Mouse (Mus musculus) myocyte (in vitro differentiated cells): Measurements from ENCODE around the gene Fggy. TPM values are rescaled to one million over a fixed set of nuclear protein-coding genes. Genes with fewer than 3 reads are reported as not detected.

Source experiments
- H3K27me3 ChIP-seq: one replicate; pipeline ENCODE4 v1.6.1; 2011; ENCODE audit not compliant: control insufficient read depth, insufficient read depth, insufficient read length
- H3K36me3 ChIP-seq: one replicate; pipeline ENCODE4 v1.6.1; 2011; ENCODE audit not compliant: control insufficient read depth, insufficient read depth
- H3K4me2 ChIP-seq: one replicate; pipeline ENCODE4 v1.6.1; 2011; ENCODE audit warnings: low read depth, control low read depth
- H3K4me3 ChIP-seq: one replicate; pipeline ENCODE4 v1.5.1; 2011; ENCODE audit warnings: mild to moderate bottlenecking, control low read depth, moderate library complexity
- H3K79me2 ChIP-seq: one replicate; pipeline ENCODE4 v1.6.1; 2011; ENCODE audit not compliant: control insufficient read depth, insufficient read depth
- H3ac ChIP-seq: one replicate; pipeline ENCODE4 v1.6.1; 2011; ENCODE audit not compliant: control insufficient read depth, insufficient read length
- CEBPB ChIP-seq: IDR thresholded peaks from 2 replicates; pipeline ENCODE4 v1.6.1; 2011; ENCODE audit warnings: mild to moderate bottlenecking, moderate library complexity; ENCODE audit not compliant: poor library complexity, insufficient read depth, severe bottlenecking
- E2F4 ChIP-seq: IDR thresholded peaks from one replicate; pipeline ENCODE4 v1.6.1; 2011; ENCODE audit warnings: mild to moderate bottlenecking, control low read depth, moderate library complexity; ENCODE audit not compliant: insufficient read depth
- MAX ChIP-seq: IDR thresholded peaks from one replicate; pipeline ENCODE4 v1.6.1; 2011; ENCODE audit warnings: low read depth, mild to moderate bottlenecking, control low read depth
- MYOD1 ChIP-seq, 3 experiments: IDR thresholded peaks; one replicate each; pipeline ENCODE4 v1.6.1; 2011; ENCODE audit warnings: control low read depth in 2 of 3, low read depth in 2 of 3, mild to moderate bottlenecking in 2 of 3, moderate library complexity in 1 of 3; ENCODE audit not compliant: insufficient read length in 2 of 3, control insufficient read depth in 1 of 3
- MYOG ChIP-seq, 3 experiments: IDR thresholded peaks; one replicate each; pipeline ENCODE4 v1.6.1; 2011; ENCODE audit warnings: control low read depth in 2 of 3, low read depth in 2 of 3, mild to moderate bottlenecking in 2 of 3; ENCODE audit not compliant: insufficient read length in 2 of 3, control insufficient read depth in 1 of 3, insufficient read depth in 1 of 3
- POLR2A ChIP-seq: IDR thresholded peaks from one replicate; pipeline ENCODE4 v1.6.1; 2011; ENCODE audit warnings: low read depth, mild to moderate bottlenecking, control low read depth, moderate library complexity; ENCODE audit not compliant: insufficient read length
- POLR2AphosphoS2 ChIP-seq: IDR thresholded peaks from one replicate; pipeline ENCODE4 v1.6.1; 2011; ENCODE audit warnings: low read depth, control low read depth; ENCODE audit not compliant: insufficient read length
- REST ChIP-seq: IDR thresholded peaks from one replicate; pipeline ENCODE4 v1.6.1; 2011; ENCODE audit warnings: mild to moderate bottlenecking, control low read depth, moderate library complexity; ENCODE audit not compliant: insufficient read depth, insufficient read length
- SRF ChIP-seq: IDR thresholded peaks from one replicate; pipeline ENCODE4 v1.6.1; 2011; ENCODE audit warnings: low read depth; ENCODE audit not compliant: control insufficient read depth, insufficient read length
- TCF12 ChIP-seq: IDR thresholded peaks from one replicate; pipeline ENCODE4 v1.6.1; 2011; ENCODE audit warnings: mild to moderate bottlenecking, control low read depth; ENCODE audit not compliant: poor library complexity, insufficient read depth, severe bottlenecking
- TCF3 ChIP-seq: IDR thresholded peaks from one replicate; pipeline ENCODE4 v1.6.1; 2011; ENCODE audit warnings: low read depth, control low read depth; ENCODE audit not compliant: insufficient read length
- USF1 ChIP-seq: IDR thresholded peaks from one replicate; pipeline ENCODE4 v1.6.1; 2011; ENCODE audit warnings: low read depth, mild to moderate bottlenecking, control low read depth, moderate library complexity
- polyA plus RNA-seq: library from polyadenylated mRNA; unstranded; fragments of >200 nt; fragmentation: generic; extraction: Trizol; gene quantifications from one replicate; pipeline ENCODE4 v1.2.1, GENCODE M21; 2012; ENCODE audit warnings: missing spikeins

Fggy gene
- polyA plus RNA-seq, 1 experiment, result 12.7 TPM

DNA sequence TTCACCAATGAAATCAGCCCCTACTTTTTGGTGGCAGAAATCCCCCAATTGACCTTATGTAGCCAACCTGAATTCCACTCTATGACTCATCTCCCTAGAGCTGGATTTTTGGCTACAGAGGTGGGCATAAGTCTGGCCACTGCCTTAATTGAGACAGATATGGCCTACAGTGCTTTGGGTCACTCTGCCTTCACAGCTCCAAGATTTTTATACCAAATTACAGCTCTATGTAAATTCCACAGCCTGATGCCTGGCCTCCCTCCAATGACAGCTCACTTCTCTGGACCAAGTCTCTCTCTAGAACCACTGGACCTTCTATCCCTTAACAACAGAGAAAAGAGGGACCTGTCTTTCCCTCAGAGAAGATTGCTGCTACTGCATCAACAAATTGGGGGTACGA is 371.5 kb downstream of the Fggy start:
- H3ac ChIP-seq, result no peak overlapping the region
- H3K27me3 ChIP-seq, result no peaks in the 10 kb centered on the region
- no peaks in the 10 kb centered on the region for H3K36me3 ChIP-seq
- TF ChIP-seq POLR2AphosphoS2 (no peak), CEBPB (no peak), MYOG (IDR thresholded peaks at IDR 0.05; ENCODE audit: control insufficient read depth in 1 of 3, insufficient read depth in 1 of 3, insufficient read length in 2 of 3, low read depth in 2 of 3) (no peak), POLR2A (no peak), TCF3 (no peak), USF1 (no peak), MAX (no peak), TCF12 (no peak), SRF (no peak), MYOD1 (IDR thresholded peaks at IDR 0.05; ENCODE audit: control insufficient read depth in 1 of 3, insufficient read length in 2 of 3, low read depth in 2 of 3) (no peak), REST (no peak), E2F4 (no peak)
- H3K4me2 ChIP-seq, result no peak overlapping the region
- no peak overlapping the region for H3K4me3 ChIP-seq
- no peaks in the 10 kb centered on the region for H3K79me2 ChIP-seq

DNA sequence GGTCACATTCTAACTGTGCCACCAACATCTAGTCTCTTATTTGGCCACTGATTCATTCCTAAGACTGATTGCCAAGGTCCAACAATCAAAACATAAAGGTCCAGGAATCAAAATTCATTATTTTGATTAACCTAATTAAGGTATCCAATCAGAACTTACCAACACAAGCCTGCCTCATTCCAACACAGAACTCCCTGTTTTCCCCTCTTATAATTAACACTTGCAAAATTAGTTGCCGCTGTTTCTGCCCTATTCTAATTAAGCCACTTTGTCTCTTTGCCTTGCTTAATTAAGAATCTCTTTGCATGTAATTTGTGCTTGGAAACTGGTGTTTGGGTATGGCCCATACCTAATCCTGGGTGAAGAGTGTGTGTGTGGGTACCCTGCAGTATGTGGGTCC is 372.6 kb downstream of the Fggy start:
- no peak overlapping the region for H3K4me3 ChIP-seq
- H3K79me2 ChIP-seq, result no peaks in the 10 kb centered on the region
- H3K4me2 ChIP-seq, result no peak overlapping the region
- no peaks in the 10 kb centered on the region for H3K27me3 ChIP-seq
- H3K36me3 ChIP-seq, result no peaks in the 10 kb centered on the region
- no peak overlapping the region for H3ac ChIP-seq
- TF ChIP-seq CEBPB (no peak), SRF (no peak), POLR2A (no peak)

DNA sequence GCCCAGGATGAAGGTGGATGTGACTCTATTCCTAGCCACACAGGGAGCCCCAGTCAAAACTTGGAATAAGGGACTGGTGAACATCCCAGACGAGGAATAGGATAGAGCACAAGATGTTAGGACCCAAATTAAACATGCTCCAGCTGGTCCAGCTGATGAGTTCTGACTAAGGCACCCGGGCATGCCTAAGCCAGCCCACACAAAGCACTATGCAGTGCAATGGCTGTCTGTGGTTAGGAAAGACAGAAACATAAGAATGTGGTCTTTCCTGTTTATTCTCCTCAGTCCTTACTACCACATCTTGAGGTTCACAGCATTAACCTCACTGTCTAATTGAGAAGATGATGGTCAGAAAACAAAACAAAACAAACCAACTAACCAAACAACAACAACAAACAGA is 374.0 kb downstream of the Fggy start:
- Histone ChIP-seq H3K79me2 (no peaks in the 10 kb centered on the region), H3ac (no peak overlapping the region), H3K36me3 (no peaks in the 10 kb centered on the region), H3K27me3 (no peaks in the 10 kb centered on the region), H3K4me2 (no peak overlapping the region), H3K4me3 (no peak overlapping the region)
- no peak for TF ChIP-seq TCF3
- TF ChIP-seq MYOD1 (IDR thresholded peaks at IDR 0.05; ENCODE audit: control insufficient read depth in 1 of 3, insufficient read length in 2 of 3, low read depth in 2 of 3), result peak in 2 of 3 experiments; percentile 44

DNA sequence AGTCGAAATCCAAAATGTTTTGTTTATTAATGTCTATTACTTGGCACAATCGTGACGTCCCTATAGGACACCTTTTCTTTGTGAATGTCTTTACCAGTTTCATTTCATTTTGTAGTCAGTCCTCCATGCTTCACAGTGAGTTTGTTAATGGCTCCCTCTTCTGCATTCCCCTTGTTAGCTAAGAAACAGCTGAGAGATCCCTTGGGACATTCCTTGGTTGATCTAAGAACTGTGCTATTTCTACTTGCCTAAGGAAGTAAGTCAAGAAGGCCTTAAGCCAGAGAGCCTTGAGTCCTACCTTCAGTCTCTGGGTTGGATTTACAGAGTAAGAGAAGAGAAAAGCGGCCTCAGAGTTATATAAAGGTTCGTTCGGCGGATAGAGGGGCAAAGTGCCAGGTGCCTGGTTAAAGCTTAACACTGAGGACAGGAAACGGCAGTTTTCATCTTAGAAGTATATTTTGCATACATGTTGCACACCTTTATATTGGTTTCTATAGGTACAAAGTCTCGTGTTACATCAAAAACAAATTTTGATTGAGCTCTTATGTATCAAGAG is 376.6 kb downstream of the Fggy start:
- Histone ChIP-seq H3ac (no peak overlapping the region), H3K27me3 (no peaks in the 10 kb centered on the region), H3K79me2 (no peaks in the 10 kb centered on the region), H3K4me3 (no peak overlapping the region), H3K36me3 (no peaks in the 10 kb centered on the region), H3K4me2 (no peak overlapping the region)
- TF ChIP-seq USF1, result no peak
- no peak for TF ChIP-seq POLR2A
- no peak for TF ChIP-seq TCF12
- TF ChIP-seq REST, result no peak
- no peak for TF ChIP-seq SRF
- no peak for TF ChIP-seq MYOG (IDR thresholded peaks at IDR 0.05; ENCODE audit: control insufficient read depth in 1 of 3, insufficient read depth in 1 of 3, insufficient read length in 2 of 3, low read depth in 2 of 3)
- no peak for TF ChIP-seq MYOD1 (IDR thresholded peaks at IDR 0.05; ENCODE audit: control insufficient read depth in 1 of 3, insufficient read length in 2 of 3, low read depth in 2 of 3)
- TF ChIP-seq MAX, result no peak
- no peak for TF ChIP-seq POLR2AphosphoS2
- TF ChIP-seq TCF3, result no peak
- no peak for TF ChIP-seq CEBPB
- TF ChIP-seq E2F4, result no peak

DNA sequence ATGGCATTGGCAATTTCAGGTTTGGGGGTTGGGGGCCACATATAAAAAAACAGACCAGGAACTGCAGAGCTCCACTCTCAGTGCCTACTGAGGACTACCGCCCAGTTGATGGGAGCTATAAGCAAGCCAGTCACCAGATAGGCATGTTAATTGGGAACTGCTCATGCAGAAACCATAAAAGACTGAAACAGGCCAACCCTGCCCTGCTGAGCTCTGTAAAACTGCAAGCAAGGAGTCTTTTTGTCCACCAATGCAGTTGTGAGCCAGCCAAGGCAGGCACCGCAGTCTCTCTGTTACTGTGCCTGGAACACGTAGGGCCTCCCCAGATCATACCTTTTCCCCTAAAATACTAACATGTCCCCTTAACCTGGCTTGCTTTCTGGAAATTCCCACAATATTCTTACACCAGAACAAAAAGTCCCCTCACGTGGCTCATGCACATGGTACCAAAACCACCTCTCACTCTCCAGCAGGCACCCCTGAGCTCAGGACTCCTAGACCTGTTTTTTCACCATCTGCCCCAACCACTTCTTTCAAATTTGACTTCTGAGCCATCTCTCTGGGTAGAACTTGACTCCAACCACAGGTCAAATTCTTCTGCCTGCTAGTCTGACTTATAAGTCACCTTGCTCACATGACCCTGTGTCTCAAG is 377.2 kb downstream of the Fggy start:
- H3K4me2 ChIP-seq, result no peak overlapping the region
- TF ChIP-seq POLR2A (no peak), TCF3 (no peak), TCF12 (no peak), MYOD1 (IDR thresholded peaks at IDR 0.05; ENCODE audit: control insufficient read depth in 1 of 3, insufficient read length in 2 of 3, low read depth in 2 of 3) (no peak), E2F4 (no peak), SRF (no peak), USF1 (no peak), REST (no peak), MAX (no peak), MYOG (IDR thresholded peaks at IDR 0.05; ENCODE audit: control insufficient read depth in 1 of 3, insufficient read depth in 1 of 3, insufficient read length in 2 of 3, low read depth in 2 of 3) (no peak), POLR2AphosphoS2 (no peak), CEBPB (no peak)

More for the DNA sequence above, 377.2 kb downstream of the Fggy start:
- Histone ChIP-seq H3K36me3 (no peaks in the 10 kb centered on the region), H3ac (no peak overlapping the region), H3K79me2 (no peaks in the 10 kb centered on the region), H3K4me3 (no peak overlapping the region), H3K27me3 (no peaks in the 10 kb centered on the region)
